ENCODE assay signal across 46 mouse cellular contexts in genomic region chr12:71154979-71155378, GRCm38 (mm10). TPM values are rescaled to one million over a fixed set of nuclear protein-coding genes. Genes with fewer than 3 reads are reported as not detected.
"Had no signal": no experiment of that assay in that cellular context is flagged by ENCODE, and none has a peak within 500 bp of the region (broad histone marks: within the 10 kb centered on the region; RNA-seq: fewer than 3 reads in every experiment).

No protein-coding gene starts in this region.

- DNase-seq: heart, postnatal 14 days; heart, postnatal 36 days; heart, postnatal 4 days; kidney, adult 18-20 months; kidney, adult 2 months; kidney, adult 8-10 months; kidney, adult 9 months; kidney, postnatal 10 days; kidney, postnatal 14 days; kidney, postnatal 25 days; kidney, postnatal 36 days; kidney, postnatal 4 days; layer of hippocampus, adult 9-11 months; layer of hippocampus, postnatal 36 days had no signal

RNA-seq across cellular contexts. Expression of gene Tomm20l, which starts 43.8 kb away (rescaled TPM):
- total RNA-seq: hematopoietic stem cell, adult 5-6 weeks; hindbrain, postnatal 0 days; layer of hippocampus, adult 18-20 months; layer of hippocampus, adult 2 months; layer of hippocampus, adult 8-10 months; layer of hippocampus, postnatal 10 days; layer of hippocampus, postnatal 14 days; layer of hippocampus, postnatal 25 days; layer of hippocampus, postnatal 36 days; left cerebral cortex, adult 18-20 months; left cerebral cortex, adult 2 months; left cerebral cortex, adult 8-10 months had no signal
- polyA plus RNA-seq: heart, embryonic 12.5 days; heart, embryonic 14.5 days; heart, embryonic 16.5 days; heart, postnatal 0 days; hindbrain, embryonic 10.5 days; hindbrain, embryonic 11.5 days; hindbrain, embryonic 12.5 days; hindbrain, embryonic 13.5 days; hindbrain, embryonic 14.5 days; hindbrain, embryonic 15.5 days; hindbrain, embryonic 16.5 days; inflammation-experienced regulatory T-cells, adult 6 months; intestine, embryonic 14.5 days; intestine, embryonic 15.5 days; intestine, embryonic 16.5 days; intestine, postnatal 0 days; kidney, adult 2 months; kidney, embryonic 14.5 days; kidney, embryonic 15.5 days; kidney, embryonic 16.5 days; kidney, postnatal 0 days; large intestine, adult 2 months had no signal
